14 mouse cellular contexts compared by ENCODE assay signal in the genomic region with DNA sequence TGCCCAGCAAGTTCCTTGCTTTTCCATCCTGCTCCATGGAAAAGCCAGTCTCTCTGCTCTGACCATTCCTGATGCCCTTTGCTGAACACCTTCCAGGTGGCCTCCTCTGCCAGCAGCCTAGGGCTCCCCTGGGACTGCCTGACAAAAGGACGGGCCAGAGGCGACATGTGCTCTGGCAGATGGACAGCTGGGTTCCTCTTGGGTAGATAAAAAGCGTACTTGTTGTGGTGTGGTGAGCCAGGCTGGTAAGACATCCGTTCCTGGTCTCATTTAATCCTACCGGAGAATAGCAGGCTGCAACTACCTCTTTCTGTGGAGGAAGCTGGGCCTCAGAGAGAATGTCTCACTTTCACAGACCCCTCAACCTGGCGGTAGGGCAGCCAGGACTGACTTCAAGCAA. TPM values are rescaled to one million over a fixed set of nuclear protein-coding genes. Genes with fewer than 3 reads are reported as not detected.
DNase-seq lines count a peak whose midpoint lies in the region; ATAC-seq and TF ChIP-seq lines count a peak whose summit lies in the region.
"Had no signal": no experiment of that assay in that cellular context is flagged by ENCODE, and none has a peak within 500 bp of the region (broad histone marks: within the 10 kb centered on the region; RNA-seq: fewer than 3 reads in every experiment).

No protein-coding gene starts in this region.

- H3K4me3 ChIP-seq in midbrain, embryonic 11.5 days (ENCODE audit: low read depth, low read length) = no peak overlapping the region
- no peak overlapping the region for H3K4me3 ChIP-seq in midbrain, embryonic 16.5 days (ENCODE audit: low read depth, low read length)
- H3K4me3 ChIP-seq in limb, embryonic 14.5 days (replicated peaks; ENCODE audit: low read length) = no peak overlapping the region

- H3K27ac ChIP-seq in midbrain, embryonic 11.5 days (ENCODE audit: low read depth, low read length) = no peak overlapping the region
- no peak overlapping the region; the same call in 1 of the 2 replicates for H3K27ac ChIP-seq in midbrain, embryonic 16.5 days (ENCODE audit: low read length)
- H3K27ac ChIP-seq in limb, embryonic 14.5 days (replicated peaks; ENCODE audit: low read depth, low read length) = no peak overlapping the region

- peaks cover 14% of the 10 kb centered on the region; the same call in 1 of the 2 replicates for H3K4me1 ChIP-seq in midbrain, embryonic 11.5 days (ENCODE audit: control insufficient read depth, insufficient read depth, low read length)
- peaks cover 5% of the 10 kb centered on the region; the same call in 1 of the 2 replicates for H3K4me1 ChIP-seq in midbrain, embryonic 16.5 days (ENCODE audit: control insufficient read depth, insufficient read depth, low read length)
- H3K4me1 ChIP-seq in limb, embryonic 14.5 days (ENCODE audit: control insufficient read depth, insufficient read depth, low read length) = peaks cover 14% of the 10 kb centered on the region

- no peak for DNase-seq in midbrain, embryonic 11.5 days (ENCODE audit: low spot score, missing footprints)
- DNase-seq in limb, embryonic 14.5 days (ENCODE audit: low spot score) = no peak
- peak; percentile 57 for DNase-seq in retina, postnatal 1 day
- no peak for DNase-seq in lung, postnatal 25 days (ENCODE audit: low spot score)
- no peak for DNase-seq in frontal cortex, postnatal 10 days (ENCODE audit: low spot score in 2 of 2)
- DNase-seq: adrenal gland, adult 8-10 months; embryo, embryonic 11 days; heart, postnatal 14 days; kidney, postnatal 36 days had no signal

- no peak for TF ChIP-seq POLR2A in limb, embryonic 14.5 days (IDR thresholded peaks at IDR 0.05; ENCODE audit: borderline replicate concordance, extremely low read depth, insufficient read depth, insufficient read length)

- ATAC-seq in midbrain, embryonic 11.5 days (ENCODE audit: low FRiP score) = 0 out of 2 replicates have a peak, but pooled peaks have one; percentile 26
- ATAC-seq in midbrain, embryonic 16.5 days = no peak
- ATAC-seq in common myeloid progenitor, adult 5-6 weeks (replicated peaks; ENCODE audit: low read depth, poor library complexity, severe bottlenecking) = peak; percentile 94
- ATAC-seq in limb, embryonic 14.5 days (ENCODE audit: low FRiP score, low read depth) = no peak

- H3K9ac ChIP-seq in midbrain, embryonic 11.5 days (ENCODE audit: low read length) = no peak overlapping the region; the same call in 1 of the 2 replicates
- H3K9ac ChIP-seq in midbrain, embryonic 16.5 days (ENCODE audit: low read depth, low read length) = no peak overlapping the region
- H3K9ac ChIP-seq in limb, embryonic 14.5 days (ENCODE audit: low read depth, low read length, severe bottlenecking) = 0 out of 2 replicates have a peak overlapping the region, but pooled peaks have one; percentile 25

- H3K36me3 ChIP-seq in midbrain, embryonic 11.5 days (ENCODE audit: control insufficient read depth, insufficient read depth, low read length) = no peaks in the 10 kb centered on the region
- no peaks in the 10 kb centered on the region for H3K36me3 ChIP-seq in midbrain, embryonic 16.5 days (ENCODE audit: control insufficient read depth, insufficient read depth, low read length)
- H3K36me3 ChIP-seq in limb, embryonic 14.5 days (ENCODE audit: control insufficient read depth, insufficient read depth, low read length) = no peaks in the 10 kb centered on the region

- H3K27me3 ChIP-seq in midbrain, embryonic 11.5 days (ENCODE audit: control insufficient read depth, insufficient read depth, low read length) = no peaks in the 10 kb centered on the region
- H3K27me3 ChIP-seq in midbrain, embryonic 16.5 days (ENCODE audit: control insufficient read depth, insufficient read depth, low read depth, low read length) = no peaks in the 10 kb centered on the region
- no peaks in the 10 kb centered on the region for H3K27me3 ChIP-seq in limb, embryonic 14.5 days (ENCODE audit: control insufficient read depth, insufficient read depth, low read length)

- 34% methylated on average over 6 of the region's 6 CpGs for WGBS in midbrain, embryonic 11.5 days
- 14% methylated on average over 6 of the region's 6 CpGs for WGBS in midbrain, embryonic 16.5 days
- 43% methylated on average over 6 of the region's 6 CpGs for WGBS in limb, embryonic 14.5 days

- H3K9me3 ChIP-seq in midbrain, embryonic 11.5 days (ENCODE audit: control insufficient read depth, low read length) = no peaks in the 10 kb centered on the region
- no peaks in the 10 kb centered on the region for H3K9me3 ChIP-seq in midbrain, embryonic 16.5 days (replicated peaks; ENCODE audit: control insufficient read depth, low read length, poor library complexity, severe bottlenecking)
- no peaks in the 10 kb centered on the region for H3K9me3 ChIP-seq in limb, embryonic 14.5 days (ENCODE audit: control insufficient read depth, low read length)

- H3K4me2 ChIP-seq in midbrain, embryonic 11.5 days = no peak overlapping the region
- H3K4me2 ChIP-seq in midbrain, embryonic 16.5 days (ENCODE audit: low read length) = no peak overlapping the region
- no peak overlapping the region for H3K4me2 ChIP-seq in limb, embryonic 14.5 days (replicated peaks; ENCODE audit: low read depth, low read length, severe bottlenecking)

RNA-seq across cellular contexts. Expression of a gene that starts 0.6 kb away (rescaled TPM):
- 0.11 and 0.29 TPM in 2 replicates for polyA plus RNA-seq in midbrain, embryonic 11.5 days (2014; fragmentation: Nextera tagmentation; extraction: Ambion mirVana)
- not detected in 2 replicates for polyA plus RNA-seq in midbrain, embryonic 16.5 days (2015; fragmentation: Nextera tagmentation; extraction: Ambion mirVana)
- total RNA-seq in common myeloid progenitor, adult 5-6 weeks (2017) = not detected in 2 replicates
- polyA plus RNA-seq in limb, embryonic 14.5 days (2012; rRNA removed) = 0.04 and 0.14 TPM in 2 replicates
- not detected in 2 replicates for polyA plus RNA-seq in limb, embryonic 14.5 days (2014; fragmentation: Nextera tagmentation; extraction: Ambion mirVana)
- total RNA-seq: heart, postnatal 14 days; monocyte, adult 5-6 weeks had no signal
- polyA plus RNA-seq: limb, embryonic 11.5 days; testis, adult 2 months had no signal

RNA-seq across cellular contexts. Expression of a gene that starts 29.3 kb away (rescaled TPM):
- polyA plus RNA-seq in midbrain, embryonic 11.5 days (2014; fragmentation: Nextera tagmentation; extraction: Ambion mirVana) = 5.6 TPM in 2 replicates
- polyA plus RNA-seq in midbrain, embryonic 16.5 days (2015; fragmentation: Nextera tagmentation; extraction: Ambion mirVana) = 4.1 and 7.2 TPM in 2 replicates
- total RNA-seq in common myeloid progenitor, adult 5-6 weeks (2017) = 2.2 and 5.2 TPM in 2 replicates
- 8.5 and 10.0 TPM in 2 replicates for polyA plus RNA-seq in limb, embryonic 14.5 days (2012; rRNA removed)
- polyA plus RNA-seq in limb, embryonic 14.5 days (2014; fragmentation: Nextera tagmentation; extraction: Ambion mirVana) = 5.4 and 7.3 TPM in 2 replicates

RNA-seq across cellular contexts. Expression of a gene that starts 29.4 kb away (rescaled TPM):
- polyA plus RNA-seq in midbrain, embryonic 11.5 days (2014; fragmentation: Nextera tagmentation; extraction: Ambion mirVana) = 106 and 112 TPM in 2 replicates
- polyA plus RNA-seq in midbrain, embryonic 16.5 days (2015; fragmentation: Nextera tagmentation; extraction: Ambion mirVana) = 74.1 and 77.3 TPM in 2 replicates
- total RNA-seq in common myeloid progenitor, adult 5-6 weeks (2017) = 59.5 and 60.2 TPM in 2 replicates
- polyA plus RNA-seq in limb, embryonic 14.5 days (2012; rRNA removed) = 105 and 114 TPM in 2 replicates
- 102 and 104 TPM in 2 replicates for polyA plus RNA-seq in limb, embryonic 14.5 days (2014; fragmentation: Nextera tagmentation; extraction: Ambion mirVana)

Comparison
In these comparisons a context has a peak if more than half of its experiments do, and no peak if none do; other contexts are left out.
1. ATAC-seq: peak in midbrain, embryonic 11.5 days (single experiment) and common myeloid progenitor, adult 5-6 weeks (single experiment); none in midbrain, embryonic 16.5 days (single experiment) and limb, embryonic 14.5 days (single experiment).